Mouse (Mus musculus) heart, embryonic 16.5 days (tissue): ENCODE data around the gene Gm128. TPM values are rescaled to one million over a fixed set of nuclear protein-coding genes. Genes with fewer than 3 reads are reported as not detected.

Source experiments
- ATAC-seq: fragments of 200-750 bp; cut with Nextera tagmentation; replicated peaks from 2 replicates; pipeline ENCODE4 v1.8.0; 2017; ENCODE audit warnings: moderate number of reproducible peaks; ENCODE audit not compliant: insufficient read depth, low FRiP score; ENCODE audit errors: extremely low read depth
- H3K27ac ChIP-seq: fragments of 300-500 bp; sonication (generic); 2 replicates; pipeline ENCODE4 v1.5.1; 2014; ENCODE audit warnings: mild to moderate bottlenecking, low read length, control low read depth, moderate library complexity
- H3K27me3 ChIP-seq: fragments of 300-500 bp; sonication (generic); 2 replicates; pipeline ENCODE4 v1.6.1; 2014; ENCODE audit warnings: low read length, mixed read lengths; ENCODE audit not compliant: control insufficient read depth, insufficient read depth
- H3K36me3 ChIP-seq: fragments of 300-500 bp; sonication (generic); 2 replicates; pipeline ENCODE4 v1.6.1; 2014; ENCODE audit not compliant: control insufficient read depth, insufficient read depth
- H3K4me1 ChIP-seq: fragments of 300-500 bp; sonication (generic); 2 replicates; pipeline ENCODE4 v1.6.1; 2014; ENCODE audit warnings: low read length, mixed read lengths; ENCODE audit not compliant: control insufficient read depth, insufficient read depth
- H3K4me2 ChIP-seq: fragments of 300-500 bp; sonication (generic); 2 replicates; pipeline ENCODE4 v1.6.1; 2014; ENCODE audit warnings: low read depth, mild to moderate bottlenecking, control low read depth, low read length
- H3K4me3 ChIP-seq: fragments of 300-500 bp; sonication (generic); 2 replicates; pipeline ENCODE4 v1.5.1; 2014; ENCODE audit warnings: mild to moderate bottlenecking, control low read depth, low read length
- H3K9ac ChIP-seq: fragments of 300-500 bp; sonication (generic); 2 replicates; pipeline ENCODE4 v1.6.1; 2014; ENCODE audit warnings: low read length, control low read depth
- H3K9me3 ChIP-seq: fragments of 300-500 bp; sonication (generic); replicated peaks from 2 replicates; pipeline ENCODE4 v1.6.1; 2016; ENCODE audit warnings: low read length; ENCODE audit not compliant: control insufficient read depth
- WGBS: fragments of 180-500 bp; shearing (Covaris S2); extraction: QIAGEN DNeasy Blood & Tissue Kit; methylation state at CpG from one replicate; pipeline ENCODE4 v1.1.7; 2014; 5-methylcytosine and 5-hydroxymethylcytosine counted together
- polyA plus RNA-seq: library from polyadenylated mRNA; unstranded; fragments of >200 nt; fragmentation: Nextera tagmentation; extraction: Ambion mirVana; gene quantifications from 2 replicates; pipeline ENCODE4 v1.2.1, GENCODE M21; 2015

Gm128 gene
- polyA plus RNA-seq, 1 experiment from 2014 or later: 0.51 TPM

DNA sequence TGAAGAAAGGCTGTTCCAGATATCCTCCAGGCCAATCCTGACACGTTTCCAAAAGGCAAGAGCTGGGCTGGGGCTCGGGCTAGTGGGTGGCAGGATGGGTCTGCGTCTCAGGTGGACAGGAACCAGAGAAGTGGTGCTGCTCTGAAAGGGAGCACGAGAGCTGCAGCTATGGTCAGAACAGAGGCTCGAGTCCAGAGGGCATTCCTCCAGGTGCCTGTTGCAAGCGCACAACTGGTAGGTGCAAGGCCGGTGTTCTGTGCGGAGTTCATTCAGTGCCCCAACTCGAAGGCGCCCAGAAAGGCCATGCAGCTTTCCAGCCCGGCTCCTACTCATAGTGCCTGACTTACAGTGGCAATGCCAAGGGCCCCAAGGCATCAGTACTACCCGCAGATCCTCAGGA is 1.4 kb downstream of the Gm128 start:
- no peak overlapping the region for H3K4me2 ChIP-seq

GRCm38 (mm10) chr3:95239022-95239421 is 2.4 kb downstream of the Gm128 start:
- WGBS: 77% methylated on average over 6 of the region's 6 CpGs
- Histone ChIP-seq H3K4me1 (peaks cover 9% of the 10 kb centered on the region), H3K9me3 (no peaks in the 10 kb centered on the region), H3K4me2 (no peak overlapping the region), H3K4me3 (no peak overlapping the region), H3K36me3 (peaks cover 29% of the 10 kb centered on the region), H3K27me3 (no peaks in the 10 kb centered on the region), H3K27ac (no peak overlapping the region), H3K9ac (no peak overlapping the region)
- no peak for ATAC-seq

More for the DNA sequence above, 1.4 kb downstream of the Gm128 start:
- Histone ChIP-seq H3K36me3 (peaks cover 20% of the 10 kb centered on the region), H3K4me3 (no peak overlapping the region), H3K27me3 (no peaks in the 10 kb centered on the region), H3K27ac (no peak overlapping the region), H3K4me1 (peaks cover 9% of the 10 kb centered on the region), H3K9me3 (no peaks in the 10 kb centered on the region), H3K9ac (no peak overlapping the region)
- WGBS: 84% methylated on average over 12 of the region's 12 CpGs
- no peak for ATAC-seq

- 59% methylated on average over 8 of the region's 8 CpGs for whole genome bisulfite sequencing
- no peak overlapping the region for H3K9ac ChIP-seq
- ATAC-seq: no peak
- H3K4me2 ChIP-seq: peak overlapping the region; percentile 17; the same call in 1 of the 2 replicates
- no peaks in the 10 kb centered on the region for H3K9me3 ChIP-seq
- peaks cover 35% of the 10 kb centered on the region for H3K36me3 ChIP-seq
- H3K4me3 ChIP-seq: no peak overlapping the region
- H3K27me3 ChIP-seq: no peaks in the 10 kb centered on the region
- peak overlapping the region; percentile 25 for H3K27ac ChIP-seq
- H3K4me1 ChIP-seq: peaks cover 11% of the 10 kb centered on the region
Observed at GRCm38 (mm10) chr3:95237541-95238099, 3.8 kb downstream of the Gm128 start.

- no peak overlapping the region for H3K9ac ChIP-seq
- no peaks in the 10 kb centered on the region for H3K27me3 ChIP-seq
- no peaks in the 10 kb centered on the region for H3K9me3 ChIP-seq
- H3K4me2 ChIP-seq: no peak overlapping the region
- no peak for ATAC-seq
- peaks cover 17% of the 10 kb centered on the region for H3K4me1 ChIP-seq
- H3K36me3 ChIP-seq: peaks cover 45% of the 10 kb centered on the region
- 84% methylated on average over 23 of the region's 23 CpGs for WGBS
- H3K4me3 ChIP-seq: no peak overlapping the region
- no peak overlapping the region for H3K27ac ChIP-seq
Observed at GRCm38 (mm10) chr3:95235386-95236301, 5.8 kb downstream of the Gm128 start.

- ATAC-seq: no peak
- Histone ChIP-seq H3K9ac (no peak overlapping the region), H3K27ac (peak overlapping the region; percentile 54; the same call in 1 of the 2 replicates)
Observed at GRCm38 (mm10) chr3:95233303-95233980, 8.0 kb downstream of the Gm128 start.

DNA sequence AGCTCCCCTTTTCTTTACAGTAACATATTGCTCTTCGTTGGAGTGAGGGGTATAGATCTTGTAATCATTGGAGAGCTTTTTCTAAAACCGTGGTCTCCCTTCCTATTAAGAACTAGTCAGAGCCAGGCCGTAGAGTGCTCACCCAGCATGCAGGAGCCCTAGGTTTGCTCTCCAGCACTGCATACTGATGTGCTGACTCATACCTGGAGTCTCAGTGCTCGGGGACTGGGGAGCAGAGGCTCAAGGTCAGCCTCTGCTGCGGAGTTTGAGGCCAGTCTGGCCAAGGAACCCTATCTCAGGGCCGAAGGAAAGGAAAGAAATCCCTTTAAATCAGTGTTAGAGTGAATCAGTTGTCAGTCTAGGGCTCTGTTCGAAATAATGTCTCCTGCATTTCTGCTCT is 8.6 kb downstream of the Gm128 start:
- H3K9ac ChIP-seq: no peak overlapping the region
- H3K4me3 ChIP-seq: no peak overlapping the region
- no peaks in the 10 kb centered on the region for H3K27me3 ChIP-seq
- H3K4me2 ChIP-seq: no peak overlapping the region
- peak overlapping the region; percentile 54; the same call in 1 of the 2 replicates for H3K27ac ChIP-seq
- no peak for ATAC-seq
- H3K36me3 ChIP-seq: peaks cover 38% of the 10 kb centered on the region
- peaks cover 20% of the 10 kb centered on the region for H3K4me1 ChIP-seq
- H3K9me3 ChIP-seq: no peaks in the 10 kb centered on the region
- WGBS: 48% methylated on average over 7 of the region's 7 CpGs

More at GRCm38 (mm10) chr3:95233303-95233980, 8.0 kb downstream of the Gm128 start:
- Histone ChIP-seq H3K9me3 (no peaks in the 10 kb centered on the region), H3K36me3 (peaks cover 44% of the 10 kb centered on the region), H3K4me3 (no peak overlapping the region), H3K4me1 (peaks cover 22% of the 10 kb centered on the region), H3K27me3 (no peaks in the 10 kb centered on the region), H3K4me2 (no peak overlapping the region)
- WGBS: 83% methylated on average over 16 of the region's 16 CpGs

GRCm38 (mm10) chr3:95231298-95232221 is 9.8 kb downstream of the Gm128 start, which contains the start of gene Mllt11:
Mllt11 (minus strand) TSS chr3:95232171.
- peak within 1 kb of the TSS; percentile 86 for H3K4me3 ChIP-seq
- peak within 1 kb of the TSS; percentile 97 for H3K27ac ChIP-seq
- no peaks in the 10 kb centered on the region for H3K27me3 ChIP-seq
- peaks cover 38% of the 10 kb centered on the region for H3K36me3 ChIP-seq
- ATAC-seq: no peak
- H3K4me1 ChIP-seq: peaks cover 19% of the 10 kb centered on the region
- 67% methylated on average over 13 of the region's 13 CpGs for WGBS
- H3K9ac ChIP-seq: peak within 1 kb of the TSS; percentile 95
- H3K4me2 ChIP-seq: peak within 1 kb of the TSS; percentile 88
- H3K9me3 ChIP-seq: no peaks in the 10 kb centered on the region
